Mouse (Mus musculus): Measurements from ENCODE around the gene Pramef25. TPM values are rescaled to one million over a fixed set of nuclear protein-coding genes. Genes with fewer than 3 reads are reported as not detected.

Pramef25 gene
- total RNA-seq (2023; ENCODE audit: inconsistent age): not detected in 4 replicates

DNA sequence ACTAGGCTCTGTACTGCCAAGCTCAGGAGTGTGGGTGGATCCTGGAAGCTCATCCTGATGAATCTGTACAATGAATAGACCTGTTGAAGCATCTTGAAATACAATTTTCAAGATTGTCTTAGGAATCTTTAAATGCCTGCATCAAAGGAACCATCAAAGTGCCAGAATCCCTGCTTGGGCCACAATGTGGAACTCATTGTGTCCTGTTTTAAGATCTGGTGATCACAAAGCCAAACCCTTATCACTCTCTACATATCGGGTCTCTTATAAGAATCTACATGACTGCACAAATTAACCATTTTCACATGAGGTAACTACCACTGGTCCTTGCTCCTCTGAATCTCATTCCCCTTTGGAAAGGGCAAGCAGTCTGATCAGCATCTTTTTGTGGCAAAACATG is at the start of gene Pramef25:
TSS of gene Pramef25 (minus strand) at position 101 of the 400 bp plus-strand sequence.

DNA sequence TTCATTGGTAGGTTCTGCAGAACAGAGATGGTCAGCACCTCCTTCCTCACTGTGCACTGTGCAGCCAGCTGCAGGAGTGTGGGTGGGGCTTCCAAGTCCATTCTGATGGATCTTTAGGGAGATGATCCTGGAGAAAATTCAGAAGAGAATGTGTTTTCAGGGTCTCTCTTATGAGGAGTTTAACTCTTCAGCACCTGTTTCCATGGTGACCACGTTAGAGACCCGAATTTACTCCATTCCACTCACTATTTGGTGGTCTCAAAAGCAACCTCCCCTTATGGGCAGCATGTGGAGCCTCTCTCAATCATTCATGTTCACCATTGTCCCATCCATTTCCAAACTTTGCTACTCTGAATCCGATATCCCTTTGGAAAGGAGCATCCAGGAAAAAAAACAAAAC is 43.5 kb upstream of the Pramef25 start, which contains the start of gene Pramef17:
TSS of gene Pramef17 (minus strand) at position 101 of the 400 bp plus-strand sequence.

DNA sequence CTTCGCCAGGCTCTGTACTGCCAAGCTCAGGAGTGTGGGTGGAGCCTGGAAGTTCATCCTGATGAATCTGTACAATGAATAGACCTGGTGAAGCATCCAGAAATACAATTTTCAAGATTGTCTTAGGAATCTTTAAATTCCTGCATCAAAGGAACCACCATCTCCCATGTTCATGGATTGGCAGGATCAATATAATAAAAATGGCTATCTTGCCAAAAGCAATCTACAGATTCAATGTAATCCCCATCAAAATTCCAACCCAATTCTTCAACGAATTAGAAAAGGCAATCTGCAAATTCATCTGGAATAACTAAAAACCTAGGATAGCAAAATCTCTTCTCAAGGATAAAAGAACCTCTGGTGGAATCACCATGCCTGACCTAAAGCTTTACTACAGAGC is 16.0 kb upstream of the Pramef25 start, which contains the start of gene Gm13101:
TSS of gene Gm13101 (minus strand) at position 101 of the 400 bp plus-strand sequence.

DNA sequence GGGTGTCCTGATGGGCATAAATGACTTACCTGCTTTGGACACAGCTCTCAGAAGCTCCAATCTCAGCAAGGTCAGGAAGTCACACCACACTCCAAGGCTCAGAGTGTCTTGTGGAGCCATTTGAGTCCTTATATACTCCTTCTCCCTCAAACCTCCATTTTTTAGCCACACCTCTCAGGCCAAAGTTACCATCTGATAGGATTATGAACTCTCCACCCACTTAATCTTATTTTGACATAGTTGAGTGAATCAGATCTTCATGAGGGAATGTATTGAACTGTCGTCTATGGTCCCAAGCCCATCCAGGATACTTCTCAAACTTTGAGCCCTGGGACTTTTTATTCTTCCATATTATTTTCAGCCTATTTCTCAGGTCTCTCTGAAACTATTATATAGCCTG is 50.5 kb downstream of the Pramef25 start, which contains the start of gene Pramef6:
TSS of gene Pramef6 (minus strand) at position 101 of the 400 bp plus-strand sequence.

Other genes starting within 250 kb of the Pramef25 start
- gene Gm13089, start 248.3 kb downstream of the Pramef25 start, total RNA-seq (2023; ENCODE audit: inconsistent age): not detected in 4 replicates
- not detected in 4 replicates for gene Gm13078, start 231.6 kb downstream of the Pramef25 start, total RNA-seq (2023; ENCODE audit: inconsistent age)
- gene Gm13023, start 161.7 kb downstream of the Pramef25 start, total RNA-seq (2023; ENCODE audit: inconsistent age): not detected in 4 replicates
- gene Gm13084, start 134.9 kb downstream of the Pramef25 start, total RNA-seq (2023; ENCODE audit: inconsistent age): not detected in 4 replicates
- gene Gm13103, start 104.5 kb downstream of the Pramef25 start, total RNA-seq (2023; ENCODE audit: inconsistent age): not detected in 4 replicates
- gene Pramef6, start 50.6 kb downstream of the Pramef25 start, total RNA-seq (2023; ENCODE audit: inconsistent age): not detected in 4 replicates
- not detected in 4 replicates for gene Gm13101, start 15.9 kb upstream of the Pramef25 start, total RNA-seq (2023; ENCODE audit: inconsistent age)
- gene Pramef17, start 43.4 kb upstream of the Pramef25 start, total RNA-seq (2023; ENCODE audit: inconsistent age): not detected in 4 replicates
- gene Pramel4, start 108.1 kb upstream of the Pramef25 start, total RNA-seq (2023; ENCODE audit: inconsistent age): not detected in 4 replicates
- not detected in 4 replicates for gene Gm13102, start 155.5 kb upstream of the Pramef25 start, total RNA-seq (2023; ENCODE audit: inconsistent age)
- not detected in 4 replicates for gene Oog3, start 211.6 kb upstream of the Pramef25 start, total RNA-seq (2023; ENCODE audit: inconsistent age)
- not detected in 4 replicates for gene Oog2, start 239.7 kb upstream of the Pramef25 start, total RNA-seq (2023; ENCODE audit: inconsistent age)